Mouse (Mus musculus): ENCODE measurements at regions not wholly inside any gene's neighbourhood (a gene's known extent, or its start where the extent isn't known, plus 50 kb on each side); places are given as distances from the start of the nearest gene placed in this dataset.

DNA sequence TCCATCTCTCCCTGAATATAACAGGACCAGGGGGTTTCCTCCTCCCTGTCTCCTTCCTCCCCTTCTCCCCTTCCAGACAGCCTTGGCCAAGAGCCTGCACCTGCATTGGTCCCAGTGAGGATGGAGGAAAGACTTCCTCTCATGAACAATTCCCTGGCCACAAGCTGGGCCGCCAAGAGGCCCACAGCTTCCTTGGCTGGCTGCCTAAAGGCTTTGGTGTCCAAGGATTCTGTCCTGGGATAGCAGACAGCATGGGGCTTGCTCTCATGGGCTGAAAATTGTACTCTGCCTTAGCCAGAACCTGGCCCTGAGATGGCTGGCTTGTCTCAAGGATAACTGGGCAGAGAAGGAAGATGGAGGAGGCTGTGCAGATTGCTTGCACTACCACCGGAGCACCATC lies 390.3 kb upstream of the Dynlrb2 start:
- Histone ChIP-seq H3K36me3 (no peaks in the 10 kb centered on the region), H3K27me3 (replicated peaks) (peaks cover 5% of the 10 kb centered on the region; the same call in 1 of the 2 replicates)
- WGBS: 80% methylated on average over 2 of the region's 2 CpGs

DNA sequence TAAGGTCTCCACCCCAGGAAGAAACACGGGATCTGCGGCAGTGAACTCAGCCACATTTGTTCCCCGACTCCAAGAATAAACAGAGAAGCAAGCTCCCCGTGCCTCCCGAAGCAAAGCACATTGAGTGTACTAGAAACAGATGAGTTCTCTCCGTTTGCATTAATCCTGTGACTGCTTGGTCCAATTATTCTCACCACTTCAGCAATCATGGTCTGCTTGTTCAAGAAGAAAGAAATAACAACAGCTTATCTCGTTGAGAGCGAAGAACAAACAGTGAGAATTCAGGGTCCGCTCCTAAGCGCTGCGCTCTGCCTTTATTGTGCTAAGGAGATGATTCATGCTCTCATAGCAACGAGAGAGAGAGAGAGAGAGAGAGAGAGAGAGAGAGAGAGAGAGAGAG lies 393.6 kb upstream of the Dynlrb2 start:
- Histone ChIP-seq H3K4me1 (peaks cover 9% of the 10 kb centered on the region), H3K4me3 (replicated peaks) (no peak overlapping the region), H3K9me3 (replicated peaks) (no peaks in the 10 kb centered on the region), H3K27me3 (replicated peaks) (no peaks in the 10 kb centered on the region), H3K4me2 (no peak overlapping the region), H3K9ac (replicated peaks) (no peak overlapping the region), H3K27ac (replicated peaks) (0 out of 2 replicates have a peak overlapping the region, but pooled peaks have one; percentile 18), H3K36me3 (no peaks in the 10 kb centered on the region)
- no peak for ATAC-seq (ENCODE audit: low FRiP score)
- WGBS: 48% methylated on average over 12 of the region's 12 CpGs

More for the DNA sequence above, 390.3 kb upstream of the Dynlrb2 start:
- Histone ChIP-seq H3K4me1 (peaks cover 14% of the 10 kb centered on the region), H3K9me3 (replicated peaks) (no peaks in the 10 kb centered on the region), H3K9ac (replicated peaks) (no peak overlapping the region), H3K27ac (replicated peaks) (no peak overlapping the region), H3K4me3 (replicated peaks) (no peak overlapping the region), H3K4me2 (no peak overlapping the region)
- no peak for ATAC-seq (ENCODE audit: low FRiP score)

DNA sequence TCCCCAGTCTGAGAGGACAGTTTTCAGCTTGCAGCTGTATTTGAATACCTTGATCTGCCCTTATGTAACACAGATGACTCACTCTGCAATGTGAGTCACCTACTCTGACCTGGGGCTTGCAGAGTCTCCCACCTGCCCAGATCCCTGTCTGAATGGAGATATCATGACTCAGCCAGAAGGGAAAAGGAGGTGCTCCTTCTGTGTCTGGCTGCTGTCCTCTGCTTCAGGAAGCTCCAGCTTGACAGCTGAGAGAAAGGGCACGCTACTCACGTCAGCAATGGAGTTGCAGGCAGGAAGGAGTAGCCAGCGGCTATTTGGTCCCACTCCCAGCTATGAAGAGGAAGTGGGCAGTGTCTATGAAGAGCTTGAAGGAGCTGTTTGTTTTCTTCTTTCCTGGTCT lies 389.1 kb upstream of the Maf start:
- WGBS: 76% methylated on average over 3 of the region's 3 CpGs
- Histone ChIP-seq H3K9me3 (replicated peaks) (no peaks in the 10 kb centered on the region), H3K27me3 (replicated peaks) (no peaks in the 10 kb centered on the region), H3K9ac (replicated peaks) (no peak overlapping the region), H3K4me2 (no peak overlapping the region), H3K27ac (replicated peaks) (no peak overlapping the region), H3K4me1 (no peaks in the 10 kb centered on the region), H3K4me3 (replicated peaks) (no peak overlapping the region), H3K36me3 (no peaks in the 10 kb centered on the region)
- no peak for ATAC-seq (ENCODE audit: low FRiP score)

DNA sequence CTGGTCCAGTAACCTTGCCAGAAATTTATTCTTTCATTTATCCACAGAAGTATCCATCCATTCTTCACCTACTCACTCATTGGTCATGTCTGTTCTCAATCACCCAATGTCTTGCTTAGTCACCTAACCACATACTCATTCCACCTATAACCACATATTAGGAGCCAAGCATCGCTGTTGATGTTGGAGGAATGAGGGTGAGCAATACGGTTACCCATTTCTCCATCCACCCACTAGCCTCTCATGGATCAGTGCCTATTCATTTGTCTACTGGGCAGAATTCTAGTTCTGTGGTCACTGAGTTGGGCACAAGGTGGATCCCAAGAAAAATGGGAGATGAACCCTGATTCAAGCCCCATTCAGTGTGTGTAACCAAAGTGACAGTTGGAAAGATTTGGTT lies 375.6 kb upstream of the Maf start:
- H3K4me1 ChIP-seq: no peaks in the 10 kb centered on the region
- H3K4me3 ChIP-seq (replicated peaks): no peak overlapping the region
- H3K9me3 ChIP-seq (replicated peaks): no peaks in the 10 kb centered on the region
- no peaks in the 10 kb centered on the region for H3K27me3 ChIP-seq (replicated peaks)
- no peak overlapping the region for H3K27ac ChIP-seq (replicated peaks)
- H3K4me2 ChIP-seq: no peak overlapping the region
- no peaks in the 10 kb centered on the region for H3K36me3 ChIP-seq
- 92% methylated on average over 2 of the region's 2 CpGs for WGBS
- H3K9ac ChIP-seq (replicated peaks): no peak overlapping the region
- ATAC-seq (ENCODE audit: low FRiP score): no peak

DNA sequence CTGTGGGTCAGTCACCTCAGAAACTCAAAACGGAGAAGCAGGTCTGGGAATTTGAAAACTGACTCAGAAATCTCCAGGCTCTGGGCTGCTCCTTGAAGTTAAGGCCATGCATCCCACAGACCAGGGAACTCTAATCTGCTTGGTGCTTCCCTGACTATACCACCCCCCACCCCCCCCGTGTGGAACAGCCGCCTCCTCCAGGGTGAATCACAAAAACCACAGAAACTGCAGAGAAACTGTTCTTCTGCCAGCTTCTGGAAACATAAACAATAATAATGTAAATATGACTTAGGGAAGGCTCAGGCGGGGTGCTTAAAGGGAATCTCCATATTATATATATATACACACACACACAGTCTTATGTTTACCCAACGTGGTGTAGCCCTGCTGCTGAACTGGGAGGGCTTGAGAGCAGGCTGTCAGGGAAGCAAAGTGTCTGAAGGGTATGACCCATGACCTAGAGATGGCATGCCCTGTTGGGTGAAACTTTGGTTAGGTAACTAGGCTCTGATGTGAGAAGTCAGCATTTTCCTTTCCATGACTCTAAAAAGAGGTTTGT lies 371.3 kb upstream of the Maf start:
- 74% methylated on average over 5 of the region's 5 CpGs for WGBS
- no peaks in the 10 kb centered on the region for H3K9me3 ChIP-seq (replicated peaks)
- no peak overlapping the region for H3K4me2 ChIP-seq
- H3K36me3 ChIP-seq: no peaks in the 10 kb centered on the region
- H3K27ac ChIP-seq (replicated peaks): no peak overlapping the region
- no peak overlapping the region for H3K9ac ChIP-seq (replicated peaks)
- H3K4me3 ChIP-seq (replicated peaks): no peak overlapping the region
- no peak for ATAC-seq (ENCODE audit: low FRiP score)
- no peaks in the 10 kb centered on the region for H3K4me1 ChIP-seq
- H3K27me3 ChIP-seq (replicated peaks): no peaks in the 10 kb centered on the region

DNA sequence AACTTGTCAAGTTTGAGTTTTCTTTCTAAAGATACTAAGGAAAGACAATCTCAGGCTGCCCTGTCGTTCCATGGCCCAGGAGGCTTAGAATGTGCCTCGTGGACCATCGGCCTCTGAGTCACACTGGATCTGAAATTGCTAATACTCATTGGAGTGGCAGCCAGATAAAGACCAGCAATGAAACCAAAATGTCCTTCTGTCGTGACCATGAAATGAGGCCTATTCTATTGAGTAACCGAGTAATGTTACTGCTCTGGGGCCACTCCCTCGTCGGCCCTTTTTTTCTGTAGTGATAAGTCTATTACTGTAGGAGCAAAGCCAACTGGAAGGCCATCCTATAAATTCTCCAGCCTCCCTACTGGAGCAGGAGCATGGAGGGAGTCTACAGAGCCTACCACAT lies 363.9 kb upstream of the Maf start:
- H3K9me3 ChIP-seq (replicated peaks): no peaks in the 10 kb centered on the region
- no peak for ATAC-seq (ENCODE audit: low FRiP score)
- 88% methylated on average over 7 of the region's 7 CpGs for WGBS
- no peaks in the 10 kb centered on the region for H3K27me3 ChIP-seq (replicated peaks)
- no peak overlapping the region for H3K9ac ChIP-seq (replicated peaks)
- no peak overlapping the region for H3K27ac ChIP-seq (replicated peaks)
- H3K36me3 ChIP-seq: no peaks in the 10 kb centered on the region
- no peak overlapping the region for H3K4me3 ChIP-seq (replicated peaks)
- H3K4me2 ChIP-seq: no peak overlapping the region
- no peaks in the 10 kb centered on the region for H3K4me1 ChIP-seq

DNA sequence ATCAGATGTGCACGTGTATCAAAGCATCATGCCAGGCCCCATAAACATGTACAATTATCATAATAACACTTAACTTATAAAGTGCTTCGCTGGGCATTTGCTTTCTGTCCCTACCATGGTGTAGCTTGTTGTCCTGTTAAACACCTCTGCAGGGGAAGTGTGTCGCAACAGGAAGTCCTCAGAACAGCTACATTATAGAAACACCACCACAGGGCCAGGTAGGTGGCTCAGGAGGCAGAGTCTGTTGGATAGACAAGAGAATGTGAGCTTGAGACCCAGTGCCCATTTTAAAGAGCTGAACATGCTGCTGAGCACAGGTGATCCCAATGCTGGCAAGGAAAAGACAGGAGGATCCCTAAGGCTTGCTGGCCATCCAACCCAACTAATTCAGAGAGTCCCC lies 361.9 kb upstream of the Maf start:
- Histone ChIP-seq H3K4me1 (no peaks in the 10 kb centered on the region), H3K27ac (replicated peaks) (no peak overlapping the region), H3K9ac (replicated peaks) (no peak overlapping the region), H3K36me3 (no peaks in the 10 kb centered on the region), H3K27me3 (replicated peaks) (no peaks in the 10 kb centered on the region), H3K4me3 (replicated peaks) (no peak overlapping the region), H3K4me2 (no peak overlapping the region), H3K9me3 (replicated peaks) (no peaks in the 10 kb centered on the region)
- no peak for ATAC-seq (ENCODE audit: low FRiP score)
- 93% methylated on average over 3 of the region's 3 CpGs for WGBS

DNA sequence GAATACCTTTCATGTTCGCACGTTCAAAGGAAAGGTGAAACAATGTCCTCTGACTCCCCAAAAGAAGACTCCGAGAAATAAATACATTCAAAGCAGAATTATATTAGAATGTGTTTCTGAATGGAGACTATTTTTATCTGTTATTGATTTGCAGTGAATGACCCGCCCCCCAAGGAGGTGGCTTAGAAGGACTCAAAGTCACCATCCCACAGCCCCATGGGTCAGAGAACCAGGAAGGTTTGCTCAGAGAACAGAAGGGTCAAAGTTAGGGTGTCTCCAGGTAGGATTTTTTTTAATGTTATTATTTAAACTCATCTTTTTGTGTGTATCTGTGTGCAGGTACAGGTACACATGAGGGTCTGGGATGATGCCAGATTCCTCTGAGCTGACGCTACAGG lies 360.4 kb upstream of the Maf start:
- no peak for ATAC-seq (ENCODE audit: low FRiP score)
- 90% methylated on average over 5 of the region's 5 CpGs for WGBS
- no peak overlapping the region for H3K9ac ChIP-seq (replicated peaks)

DNA sequence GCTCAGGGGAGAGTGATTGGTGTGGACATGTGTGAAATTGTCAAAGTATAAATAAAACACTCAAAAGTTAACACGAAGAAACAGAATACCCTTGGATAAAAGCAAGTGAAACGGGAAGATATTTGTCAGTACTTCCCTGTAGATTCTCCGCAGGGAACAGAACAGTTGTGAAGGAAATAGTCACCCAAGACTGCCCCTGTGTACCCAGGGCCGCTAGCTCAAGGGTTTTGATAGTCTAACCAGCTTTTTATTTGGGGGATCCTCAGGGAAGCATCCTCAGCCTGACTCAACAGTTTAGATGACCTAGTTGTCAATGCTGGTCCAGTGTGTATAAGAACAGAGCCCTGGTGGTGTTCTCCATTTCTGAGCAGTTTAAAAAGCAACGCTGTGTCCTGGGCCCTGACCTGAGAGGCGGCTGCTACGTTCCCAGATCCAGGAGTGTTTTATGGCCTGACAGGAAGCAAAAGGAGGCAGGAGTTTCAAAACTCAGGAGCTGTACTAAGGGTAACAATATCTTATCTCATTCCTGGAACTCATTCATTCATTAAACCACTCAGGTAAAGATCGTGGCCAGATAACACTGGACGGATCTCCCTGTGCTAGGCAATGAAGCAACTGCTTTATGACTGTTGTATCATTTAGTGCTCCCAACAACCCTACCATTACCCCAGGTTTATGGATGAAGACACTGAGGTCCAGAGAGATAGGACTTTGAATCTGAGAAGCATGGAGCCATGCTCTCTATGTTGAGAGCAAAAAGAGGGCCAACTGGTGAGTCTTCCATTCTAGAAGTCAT lies 359.8 kb upstream of the Maf start:
- Histone ChIP-seq H3K4me1 (no peaks in the 10 kb centered on the region), H3K9me3 (replicated peaks) (no peaks in the 10 kb centered on the region), H3K27me3 (replicated peaks) (no peaks in the 10 kb centered on the region), H3K9ac (replicated peaks) (no peak overlapping the region), H3K36me3 (no peaks in the 10 kb centered on the region), H3K27ac (replicated peaks) (no peak overlapping the region), H3K4me3 (replicated peaks) (no peak overlapping the region), H3K4me2 (no peak overlapping the region)
- 71% methylated on average over 9 of the region's 9 CpGs for WGBS
- ATAC-seq (ENCODE audit: low FRiP score): no peak

More for the DNA sequence above, 360.4 kb upstream of the Maf start:
- no peak overlapping the region for H3K4me2 ChIP-seq
- no peak overlapping the region for H3K27ac ChIP-seq (replicated peaks)
- no peak overlapping the region for H3K4me3 ChIP-seq (replicated peaks)
- no peaks in the 10 kb centered on the region for H3K27me3 ChIP-seq (replicated peaks)
- H3K9me3 ChIP-seq (replicated peaks): no peaks in the 10 kb centered on the region
- H3K4me1 ChIP-seq: no peaks in the 10 kb centered on the region
- no peaks in the 10 kb centered on the region for H3K36me3 ChIP-seq

DNA sequence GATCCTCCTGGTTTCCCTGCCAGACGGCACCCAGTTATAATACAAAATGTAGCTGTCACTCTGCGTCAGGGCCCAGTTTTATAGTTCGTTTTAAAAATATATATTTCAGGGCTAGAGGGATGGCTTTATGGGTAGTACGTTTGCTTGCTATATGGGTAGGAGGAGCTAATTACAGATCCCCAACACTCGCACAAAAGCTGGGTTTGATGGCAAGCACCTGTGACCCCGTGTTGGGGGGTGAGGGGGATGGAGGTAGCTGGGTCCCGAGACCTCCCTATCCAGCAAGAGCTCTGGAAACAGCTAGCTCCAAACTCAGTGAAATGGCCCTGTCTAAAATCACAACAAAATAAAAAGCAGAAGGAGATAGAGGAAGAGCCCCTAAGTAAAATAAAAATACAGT lies 358.3 kb upstream of the Maf start:
- Histone ChIP-seq H3K9me3 (replicated peaks) (no peaks in the 10 kb centered on the region), H3K27me3 (replicated peaks) (no peaks in the 10 kb centered on the region), H3K27ac (replicated peaks) (no peak overlapping the region), H3K4me1 (no peaks in the 10 kb centered on the region), H3K4me2 (no peak overlapping the region), H3K4me3 (replicated peaks) (no peak overlapping the region), H3K36me3 (no peaks in the 10 kb centered on the region), H3K9ac (replicated peaks) (no peak overlapping the region)
- ATAC-seq (ENCODE audit: low FRiP score): no peak
- 86% methylated on average over 7 of the region's 7 CpGs for WGBS

DNA sequence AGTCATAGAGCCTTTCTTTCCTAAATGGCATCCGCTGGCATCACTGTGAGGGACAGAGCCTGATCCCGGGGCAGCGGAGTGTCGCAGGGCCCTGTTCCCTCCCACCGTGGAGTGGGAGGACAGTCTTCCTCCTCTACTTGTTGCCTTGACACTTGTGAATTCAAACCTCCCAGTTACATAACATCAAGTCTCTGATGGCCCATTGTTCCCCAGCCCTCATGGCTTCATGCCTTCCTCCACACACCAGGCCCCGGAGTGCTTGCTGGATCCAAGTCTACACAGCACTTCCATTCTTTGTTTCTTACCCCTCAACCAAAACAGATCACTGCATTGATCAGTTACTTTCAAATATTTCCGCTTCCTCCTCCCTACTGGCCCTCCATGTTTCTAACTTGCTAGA lies 357.7 kb upstream of the Maf start:
- H3K36me3 ChIP-seq: no peaks in the 10 kb centered on the region
- no peak overlapping the region for H3K4me2 ChIP-seq
- no peak overlapping the region for H3K27ac ChIP-seq (replicated peaks)
- H3K9me3 ChIP-seq (replicated peaks): no peaks in the 10 kb centered on the region
- H3K4me3 ChIP-seq (replicated peaks): no peak overlapping the region
- 89% methylated on average over 7 of the region's 7 CpGs for WGBS
- no peaks in the 10 kb centered on the region for H3K4me1 ChIP-seq
- no peak overlapping the region for H3K9ac ChIP-seq (replicated peaks)
- ATAC-seq (ENCODE audit: low FRiP score): no peak
- no peaks in the 10 kb centered on the region for H3K27me3 ChIP-seq (replicated peaks)

DNA sequence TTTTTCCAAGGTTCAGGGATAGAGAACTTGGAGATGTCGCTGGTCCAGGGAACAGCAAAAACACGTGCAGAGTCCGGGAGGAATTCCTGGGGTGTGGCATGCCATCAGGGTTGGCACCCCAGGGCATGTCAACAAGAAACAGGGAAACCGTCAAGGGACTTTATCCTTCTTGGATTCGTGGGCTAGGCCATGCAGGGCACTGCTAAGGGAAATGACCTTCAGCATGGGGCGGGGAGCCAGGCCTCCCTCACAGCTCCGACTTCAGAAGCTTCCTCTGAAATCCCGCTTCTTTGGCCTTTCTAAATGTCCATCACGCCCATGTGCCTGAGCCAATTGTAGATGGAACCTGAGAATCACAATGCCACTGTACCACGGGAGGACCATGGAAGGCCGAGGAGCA lies 357.0 kb upstream of the Maf start:
- Histone ChIP-seq H3K27me3 (replicated peaks) (no peaks in the 10 kb centered on the region), H3K9me3 (replicated peaks) (no peaks in the 10 kb centered on the region), H3K4me2 (no peak overlapping the region), H3K27ac (replicated peaks) (no peak overlapping the region), H3K4me1 (no peaks in the 10 kb centered on the region), H3K4me3 (replicated peaks) (no peak overlapping the region), H3K9ac (replicated peaks) (no peak overlapping the region), H3K36me3 (no peaks in the 10 kb centered on the region)
- ATAC-seq (ENCODE audit: low FRiP score): no peak
- WGBS: 92% methylated on average over 11 of the region's 11 CpGs

All from neural tube, embryonic 15.5 days (tissue).